Mouse (Mus musculus) layer of hippocampus, postnatal 36 days (tissue): Measurements from ENCODE around the gene Gm27021. TPM values are rescaled to one million over a fixed set of nuclear protein-coding genes. Genes with fewer than 3 reads are reported as not detected.
A peak's percentile ranks its signal among the peaks of the same experiment; 100 is the strongest.

Experiments
- DNase-seq, 2 experiments: peaks; one replicate each; pipeline ENCODE4 v3.0.0; 2022
- total RNA-seq, 2 experiments: library from RNA; stranded (reverse); gene quantifications; 2 replicates each; pipeline ENCODE4 v1.2.3; 2021

Gm27021 gene
- total RNA-seq, 2 experiments from 2014 or later = not detected

DNA sequence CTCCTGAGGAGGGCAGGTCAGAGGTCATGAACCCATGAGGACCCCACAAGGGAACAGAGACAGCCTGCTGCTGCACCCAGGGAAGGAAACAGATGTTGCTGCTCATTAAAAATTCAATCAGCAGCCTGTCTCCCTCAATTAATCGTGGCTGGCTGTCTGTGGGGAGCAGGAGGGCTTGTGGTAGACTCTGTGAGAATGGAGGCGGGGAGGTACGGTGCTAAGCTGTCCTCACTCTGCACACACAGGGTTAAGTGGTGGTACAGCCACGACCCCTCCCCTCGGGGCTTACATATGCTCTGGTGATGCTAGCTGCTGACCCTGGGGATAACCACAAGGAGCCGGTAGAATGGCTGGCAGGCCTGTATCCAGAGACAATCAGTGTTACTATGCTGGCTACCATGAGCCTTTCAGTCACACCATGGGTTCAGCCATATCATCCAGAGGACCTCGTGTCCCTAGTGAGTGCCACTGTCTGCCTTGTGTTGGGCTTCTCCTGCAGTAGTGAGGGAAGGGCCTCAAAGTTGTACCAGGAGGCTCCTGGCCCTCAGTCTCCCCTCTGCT, 102.6 kb downstream of the Gm27021 start:
- DNase-seq = no peak

DNA sequence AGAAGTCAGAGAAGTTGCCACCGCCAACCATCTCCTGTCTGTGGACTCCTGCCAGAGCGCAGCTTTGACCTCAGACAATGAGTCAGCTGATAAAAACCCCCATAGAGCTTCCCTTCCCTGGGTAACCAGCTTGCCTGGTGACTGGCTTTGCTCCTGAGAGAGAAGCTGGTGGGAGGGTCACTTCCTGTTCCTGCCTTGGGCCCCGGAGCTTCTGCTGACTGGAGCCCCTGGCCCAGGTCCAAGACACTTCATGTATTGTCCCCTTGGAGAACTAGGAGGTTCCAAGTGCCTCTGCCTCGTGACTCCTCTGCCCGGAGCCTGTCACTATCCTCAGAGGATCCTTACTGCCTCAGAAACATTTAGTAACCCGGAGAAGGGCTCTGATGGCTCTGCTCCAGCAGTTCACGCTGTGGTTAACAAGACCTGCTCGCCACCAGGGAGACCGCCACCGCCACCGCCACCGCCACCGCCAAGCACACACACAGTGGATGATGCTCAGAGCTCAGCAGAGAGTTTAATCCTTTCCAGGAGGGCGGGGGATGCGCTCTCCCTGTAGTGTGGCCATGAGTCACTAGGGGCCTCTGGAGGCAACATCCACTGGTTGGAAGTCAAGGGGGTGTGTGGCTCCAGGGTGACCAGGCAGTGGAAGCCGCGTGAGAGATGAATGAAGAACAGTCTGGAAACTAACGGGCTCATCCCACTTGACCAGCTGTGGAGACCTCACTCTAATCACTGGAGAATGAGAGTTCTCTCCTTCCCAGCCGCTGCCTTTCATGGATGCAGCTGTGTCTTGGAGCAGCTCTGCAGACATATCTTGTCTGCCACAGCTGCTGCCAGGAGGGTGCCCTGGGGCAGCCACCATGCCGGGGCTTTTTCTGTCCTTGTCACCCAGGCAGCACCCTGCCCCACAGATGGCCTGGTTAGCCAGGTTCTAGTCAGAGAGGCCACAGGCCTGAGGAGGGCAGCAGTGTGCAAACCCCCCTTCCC, 103.7 kb downstream of the Gm27021 start:
- DNase-seq = peak in 1 of 2 experiments; percentile 68

DNA sequence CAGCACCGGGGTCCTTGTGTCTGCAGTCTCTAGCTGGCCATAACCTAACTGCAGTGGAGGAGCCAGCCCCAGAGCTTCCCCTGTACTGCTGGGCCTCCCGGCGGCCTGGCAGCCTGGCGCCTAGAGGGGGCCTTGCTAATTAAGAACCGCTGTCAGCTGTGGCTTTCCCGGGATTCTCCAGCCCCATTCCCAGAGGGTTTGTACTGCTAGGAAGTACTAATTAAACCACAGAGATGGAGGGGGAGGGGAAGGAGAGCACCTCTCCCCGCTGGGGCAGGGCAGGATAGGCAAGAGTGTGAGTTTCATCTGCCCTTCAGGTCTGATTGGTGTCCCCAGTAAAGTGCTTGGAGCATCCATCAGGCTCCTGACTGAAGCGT, 104.5 kb downstream of the Gm27021 start:
- no peak for DNase-seq

DNA sequence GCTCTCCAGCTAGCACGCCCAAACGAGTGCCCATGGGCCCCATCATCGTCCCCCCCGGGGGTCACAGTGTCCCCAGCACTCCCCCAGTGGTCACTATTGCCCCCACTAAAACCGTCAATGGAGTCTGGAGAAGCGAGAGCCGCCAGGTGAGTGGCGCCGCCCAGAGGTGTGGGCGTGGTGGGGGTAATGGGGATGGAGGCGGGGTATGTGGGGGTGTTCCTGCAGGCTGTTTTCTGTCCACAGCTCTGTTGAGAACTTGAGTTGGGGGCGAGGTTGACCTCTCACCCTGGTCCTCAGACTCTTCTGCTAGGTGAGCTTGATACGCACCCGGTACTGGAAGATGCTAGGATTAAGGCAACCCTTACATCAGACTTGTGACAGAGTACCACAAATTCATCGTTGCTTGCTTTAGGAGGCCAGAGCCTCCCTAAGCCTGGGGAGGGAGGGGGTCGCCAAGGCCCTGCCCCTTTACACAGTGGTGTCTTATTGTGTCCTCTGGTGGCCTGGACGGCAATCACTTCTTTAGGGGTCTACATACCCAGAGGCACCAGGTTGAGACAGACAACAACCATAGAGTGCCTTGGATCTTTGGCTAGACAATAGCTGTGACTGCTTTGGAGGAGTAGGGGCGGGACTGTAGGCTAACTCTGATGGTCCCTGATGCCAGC, 105.1 kb downstream of the Gm27021 start:
- DNase-seq = no peak

DNA sequence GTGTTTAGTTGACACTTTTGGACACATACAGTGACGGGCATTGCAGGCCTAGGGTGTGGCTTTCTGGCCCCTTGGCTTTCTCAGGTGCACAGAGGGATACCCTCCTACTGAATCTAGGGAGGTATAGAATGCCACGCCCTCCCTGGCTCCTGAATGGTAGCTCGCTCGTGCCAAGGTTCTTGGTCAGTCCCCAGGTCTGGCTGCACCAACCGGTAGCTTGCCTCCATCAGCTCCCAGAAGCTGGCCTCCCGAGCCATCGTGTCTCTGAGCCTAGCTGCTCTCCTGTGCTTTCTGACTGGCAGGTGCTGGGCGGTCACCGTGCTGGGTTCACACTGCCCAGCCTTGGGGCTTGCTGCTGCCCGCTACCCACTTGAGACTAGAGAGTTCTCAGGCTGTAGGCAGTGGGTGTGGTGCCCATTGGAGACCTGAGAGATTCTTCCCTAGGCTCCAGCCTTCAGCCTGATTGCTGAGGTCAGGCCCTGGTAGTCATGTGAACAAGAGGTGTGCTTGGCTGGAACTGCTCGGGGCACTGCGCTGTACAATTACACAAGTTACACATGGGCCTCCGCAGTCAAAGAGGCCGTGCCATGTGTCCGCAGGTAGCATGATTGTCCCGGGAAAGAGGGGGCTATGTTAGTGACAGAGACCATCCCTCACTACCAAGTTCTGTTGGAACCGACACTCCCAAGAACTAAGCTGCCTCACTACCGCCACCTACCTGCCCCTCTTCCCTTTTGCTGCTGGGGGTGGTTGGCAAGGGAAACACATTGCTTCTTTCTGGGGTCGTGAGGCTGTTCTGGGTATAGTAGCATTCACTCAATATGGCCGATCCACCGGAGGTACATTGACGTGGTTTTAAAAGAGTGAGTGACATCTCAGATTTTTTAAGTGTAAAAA, 106.1 kb downstream of the Gm27021 start:
- no peak for DNase-seq

DNA sequence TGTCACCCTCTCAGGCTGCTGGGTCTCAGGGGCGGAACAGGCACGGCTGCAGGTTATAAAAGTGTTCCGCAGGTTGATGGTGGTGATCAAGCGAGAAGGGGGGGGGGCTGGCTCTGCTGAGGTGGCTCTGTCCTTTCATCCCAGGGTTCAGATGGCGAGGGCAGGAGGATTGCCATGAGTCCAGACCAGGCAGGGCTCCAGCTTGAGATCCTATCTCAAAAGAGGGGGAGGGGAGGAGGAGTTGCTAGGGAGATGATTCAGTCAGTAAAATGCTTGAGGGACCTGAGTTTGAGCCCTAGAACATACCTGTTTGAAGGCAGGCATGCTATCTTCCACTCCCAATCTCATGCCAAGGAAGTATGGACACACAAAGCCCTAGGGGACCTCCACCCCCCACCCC, 107.3 kb downstream of the Gm27021 start:
- no peak for DNase-seq

DNA sequence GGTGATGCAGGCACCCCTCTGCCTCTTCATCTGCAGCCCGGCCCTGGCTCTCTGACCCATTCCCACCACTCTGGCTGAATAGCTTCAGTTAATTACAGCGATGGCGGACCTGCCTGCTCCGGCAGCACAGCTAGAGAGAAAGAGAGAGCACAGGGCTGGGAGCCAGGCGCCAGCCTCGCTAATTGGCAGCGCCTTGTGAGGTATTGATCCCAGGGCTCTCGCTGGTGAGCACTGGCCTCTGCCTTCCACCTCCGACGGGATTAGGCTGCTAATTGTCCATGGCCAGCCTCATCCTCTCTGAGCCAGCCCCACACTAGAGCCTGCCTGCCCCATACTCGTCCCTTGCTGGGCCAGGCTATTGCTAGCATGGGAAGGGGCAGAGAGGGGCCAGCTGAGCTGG, 108.2 kb downstream of the Gm27021 start:
- peak in 1 of 2 experiments; percentile 55 for DNase-seq

Other genes with a start within 250 kb of the Gm27021 start
- gene Gins2, start 78.8 kb downstream of the Gm27021 start, total RNA-seq = 1 to 10 TPM; 4.8 to 5.5 TPM
- 10 to 100 TPM; 13.1 to 13.4 TPM for gene 1190005I06Rik, start 20.4 kb downstream of the Gm27021 start, total RNA-seq
- gene Cox4i1, start 143 bp upstream of the Gm27021 start, total RNA-seq = 1,000 to 10,000 TPM; 1,023 to 1,088 TPM
- gene Emc8, start 494 bp upstream of the Gm27021 start, total RNA-seq = 10 to 100 TPM; 64.3 to 71.6 TPM
- gene Irf8, start 68.3 kb upstream of the Gm27021 start, total RNA-seq = 1 to 10 TPM; 4.7 to 5.2 TPM